Mouse (Mus musculus) liver, embryonic 16.5 days (tissue): ENCODE results near the gene Ss18l1. TPM values are rescaled to one million over a fixed set of nuclear protein-coding genes. Genes with fewer than 3 reads are reported as not detected.

Experiments used
- ATAC-seq: fragments of 200-750 bp; cut with Nextera tagmentation; 2 replicates; pipeline ENCODE4 v1.8.0; 2017; ENCODE audit warnings: low read depth, mild to moderate bottlenecking, moderate number of reproducible peaks, moderate library complexity
- H3K27ac ChIP-seq: fragments of 300-500 bp; sonication (generic); 2 replicates; pipeline ENCODE4 v1.5.1; 2014; ENCODE audit warnings: mild to moderate bottlenecking, low read length
- H3K27me3 ChIP-seq: fragments of 300-500 bp; sonication (generic); 2 replicates; pipeline ENCODE4 v1.6.1; 2014; ENCODE audit warnings: low read depth, low read length, mixed read lengths; ENCODE audit not compliant: control insufficient read depth, insufficient read depth
- H3K36me3 ChIP-seq: fragments of 300-500 bp; sonication (generic); 2 replicates; pipeline ENCODE4 v1.6.1; 2014; ENCODE audit warnings: mild to moderate bottlenecking; ENCODE audit not compliant: control insufficient read depth, insufficient read depth
- H3K4me1 ChIP-seq: fragments of 300-500 bp; sonication (generic); 2 replicates; pipeline ENCODE4 v1.6.1; 2014; ENCODE audit warnings: low read depth, low read length, mixed read lengths; ENCODE audit not compliant: control insufficient read depth
- H3K4me2 ChIP-seq: fragments of 300-500 bp; sonication (generic); 2 replicates; pipeline ENCODE4 v1.6.1; 2014; ENCODE audit warnings: low read depth, low read length, mixed read lengths
- H3K4me3 ChIP-seq: fragments of 300-500 bp; sonication (generic); 2 replicates; pipeline ENCODE4 v1.5.1; 2014; ENCODE audit warnings: low read depth, mild to moderate bottlenecking, low read length
- H3K9ac ChIP-seq: fragments of 300-500 bp; sonication (generic); 2 replicates; pipeline ENCODE4 v1.6.1; 2014; ENCODE audit warnings: low read depth, low read length
- H3K9me3 ChIP-seq: fragments of 300-500 bp; sonication (generic); replicated peaks from 2 replicates; pipeline ENCODE4 v1.6.1; 2016; ENCODE audit warnings: low read length; ENCODE audit not compliant: control insufficient read depth
- WGBS: fragments of 180-500 bp; shearing (Covaris S2); extraction: QIAGEN DNeasy Blood & Tissue Kit; methylation state at CpG from one replicate; pipeline ENCODE4 v1.1.7; 2014; ENCODE audit not compliant: insufficient replicate concordance; 5-methylcytosine and 5-hydroxymethylcytosine counted together
- polyA plus RNA-seq: library from polyadenylated mRNA; unstranded; fragments of >200 nt; fragmentation: Nextera tagmentation; extraction: Ambion mirVana; gene quantifications from 2 replicates; pipeline ENCODE4 v1.2.1, GENCODE M21; 2015

The Ss18l1 gene
- polyA plus RNA-seq, 1 experiment from 2014 or later: 1.1 TPM

DNA sequence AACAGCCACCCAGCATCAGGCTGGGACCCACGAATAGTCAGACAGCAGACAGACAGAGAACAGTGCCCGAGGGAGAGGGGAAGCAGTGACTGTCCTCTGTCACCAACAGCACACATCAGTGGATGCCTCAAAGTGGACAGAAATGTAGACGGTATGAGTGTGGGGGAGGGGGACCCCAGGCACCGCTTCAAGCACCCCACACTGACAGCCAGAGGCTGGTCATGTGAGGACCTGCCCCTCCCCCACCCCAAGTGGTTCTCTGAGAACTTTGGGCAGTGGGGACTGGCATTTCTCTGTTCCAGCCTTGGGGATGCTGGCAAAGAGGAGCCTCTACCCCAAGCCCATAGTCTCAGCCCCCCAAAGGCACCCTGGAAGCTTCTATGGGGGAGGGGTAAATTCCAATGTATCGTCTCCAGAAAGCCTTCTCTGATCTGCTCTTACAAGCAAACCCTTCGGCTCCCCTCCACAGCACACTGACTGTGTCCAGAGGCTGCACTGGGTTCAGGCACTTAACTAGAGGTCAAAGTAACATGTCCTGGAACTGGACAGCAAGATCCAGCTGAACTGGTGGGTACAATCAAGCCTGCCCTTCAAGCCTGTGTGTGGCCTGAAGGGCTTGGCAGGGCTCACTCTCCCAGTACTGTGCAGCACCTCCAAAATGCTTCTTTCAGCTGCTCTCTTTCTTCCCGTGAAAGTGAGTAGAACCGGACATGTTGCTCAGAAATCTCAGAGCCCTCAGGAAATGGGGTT lies 63.3 kb downstream of the Ss18l1 start:
- H3K36me3 ChIP-seq: no peaks in the 10 kb centered on the region
- H3K27ac ChIP-seq: no peak overlapping the region
- no peak for ATAC-seq
- H3K4me3 ChIP-seq: no peak overlapping the region
- peaks cover 53% of the 10 kb centered on the region for H3K27me3 ChIP-seq
- H3K4me1 ChIP-seq: peaks cover 14% of the 10 kb centered on the region
- H3K4me2 ChIP-seq: no peak overlapping the region
- 35% methylated on average over 8 of the region's 8 CpGs for WGBS
- no peak overlapping the region for H3K9ac ChIP-seq
- no peaks in the 10 kb centered on the region for H3K9me3 ChIP-seq

DNA sequence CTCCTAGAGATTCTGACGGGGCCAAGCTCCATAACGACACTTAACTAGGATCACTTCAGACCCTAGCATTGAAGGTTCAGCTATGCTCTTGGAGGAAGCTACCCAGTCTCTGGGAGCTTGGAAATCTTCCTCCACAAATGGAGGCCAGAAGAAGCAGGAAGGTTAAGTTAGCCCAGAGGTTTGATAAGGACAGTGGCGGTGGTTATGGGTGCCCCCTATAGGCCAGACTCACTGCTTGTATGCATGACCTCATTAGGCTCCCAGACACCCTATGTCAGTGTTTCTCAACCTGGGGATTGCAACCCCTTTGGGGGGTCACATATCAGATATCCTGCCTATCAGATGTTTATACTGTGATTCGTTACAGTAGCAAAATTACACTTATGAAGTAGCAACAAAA lies 64.8 kb downstream of the Ss18l1 start:
- Histone ChIP-seq H3K9ac (no peak overlapping the region), H3K36me3 (no peaks in the 10 kb centered on the region)

DNA sequence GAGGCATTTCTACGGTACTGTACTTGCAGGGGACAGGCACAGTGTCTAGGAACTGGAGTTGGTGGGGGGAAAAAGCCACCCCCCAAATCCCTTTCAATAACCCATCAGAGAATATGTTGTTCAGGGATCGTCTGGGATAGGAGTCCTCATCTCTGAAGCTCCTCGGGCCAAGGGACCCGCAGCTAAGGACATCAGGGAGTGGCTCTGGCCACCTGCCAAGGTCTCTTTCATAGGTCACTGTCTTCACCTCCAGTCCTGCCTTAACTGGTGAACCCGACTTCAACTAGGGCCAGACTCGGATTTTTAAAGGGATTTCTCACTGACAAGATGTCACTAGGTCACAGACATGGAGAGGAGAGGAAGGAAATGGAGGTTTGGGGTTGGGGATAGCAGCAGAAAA lies 66.0 kb downstream of the Ss18l1 start:
- no peaks in the 10 kb centered on the region for H3K9me3 ChIP-seq
- 34% methylated on average over 6 of the region's 6 CpGs for WGBS
- H3K4me3 ChIP-seq: no peak overlapping the region
- peaks cover 14% of the 10 kb centered on the region for H3K4me1 ChIP-seq
- no peak overlapping the region for H3K9ac ChIP-seq
- H3K4me2 ChIP-seq: no peak overlapping the region
- H3K27me3 ChIP-seq: peaks cover 26% of the 10 kb centered on the region
- no peak for ATAC-seq
- no peak overlapping the region for H3K27ac ChIP-seq
- H3K36me3 ChIP-seq: no peaks in the 10 kb centered on the region

More for the DNA sequence above, 64.8 kb downstream of the Ss18l1 start:
- H3K27ac ChIP-seq: no peak overlapping the region
- H3K4me3 ChIP-seq: no peak overlapping the region
- peaks cover 38% of the 10 kb centered on the region for H3K27me3 ChIP-seq
- H3K4me1 ChIP-seq: peaks cover 14% of the 10 kb centered on the region
- no peaks in the 10 kb centered on the region for H3K9me3 ChIP-seq
- no peak overlapping the region for H3K4me2 ChIP-seq
- ATAC-seq: no peak
- 38% methylated on average over 4 of the region's 4 CpGs for WGBS

DNA sequence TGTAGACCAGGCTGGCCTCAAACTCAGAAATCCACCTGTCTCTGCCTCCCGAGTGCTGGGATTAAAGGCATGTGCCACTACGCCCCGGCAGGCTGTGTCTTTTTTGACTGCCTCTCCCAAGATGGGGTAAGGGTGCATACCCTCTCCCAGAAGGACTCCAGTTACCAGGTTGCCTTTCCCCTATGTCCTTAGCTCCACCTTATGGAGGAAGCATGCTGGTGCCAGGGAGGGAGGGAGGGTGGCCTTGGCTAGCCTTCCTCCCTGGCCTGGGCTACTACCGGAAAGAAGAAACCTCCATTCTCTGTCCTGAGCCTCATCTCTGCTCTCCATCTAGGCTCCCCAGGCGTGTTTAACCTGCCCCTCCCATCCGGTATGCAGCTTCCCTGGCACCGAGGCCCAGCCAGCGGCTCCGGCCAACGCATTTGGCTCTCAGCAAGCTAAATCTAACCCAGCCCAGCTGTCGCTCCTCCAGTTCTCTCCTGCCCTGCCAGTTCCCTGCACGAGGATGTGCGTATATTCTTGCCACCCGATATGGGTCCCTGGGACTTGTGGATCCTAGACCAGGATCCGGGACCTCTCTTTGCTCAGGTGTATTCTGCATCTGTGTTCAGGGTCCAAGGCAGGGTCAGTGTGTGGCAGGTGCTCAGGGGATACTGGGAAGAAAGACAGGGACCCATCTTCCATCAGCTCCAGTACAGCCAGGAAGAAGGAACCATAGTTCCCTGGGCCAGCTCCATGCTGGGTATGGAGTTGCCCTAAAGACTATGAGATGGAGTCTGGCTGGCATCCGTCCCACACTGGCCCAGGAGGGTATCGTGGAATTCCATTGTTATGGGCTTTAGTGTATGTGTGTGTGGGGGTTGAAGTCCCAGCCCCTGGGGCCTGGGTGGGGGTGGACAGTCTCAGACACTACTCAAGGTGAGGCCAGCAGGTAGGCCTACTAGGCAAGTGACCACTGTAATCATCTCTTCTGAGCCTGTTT lies 71.9 kb downstream of the Ss18l1 start:
- ATAC-seq: no peak
- Histone ChIP-seq H3K27ac (no peak overlapping the region), H3K4me3 (no peak overlapping the region), H3K4me1 (peaks cover 16% of the 10 kb centered on the region), H3K36me3 (no peaks in the 10 kb centered on the region), H3K9me3 (no peaks in the 10 kb centered on the region), H3K4me2 (no peak overlapping the region), H3K27me3 (no peaks in the 10 kb centered on the region; the same call in 1 of the 2 replicates), H3K9ac (no peak overlapping the region)
- WGBS: 53% methylated on average over 17 of the region's 17 CpGs

DNA sequence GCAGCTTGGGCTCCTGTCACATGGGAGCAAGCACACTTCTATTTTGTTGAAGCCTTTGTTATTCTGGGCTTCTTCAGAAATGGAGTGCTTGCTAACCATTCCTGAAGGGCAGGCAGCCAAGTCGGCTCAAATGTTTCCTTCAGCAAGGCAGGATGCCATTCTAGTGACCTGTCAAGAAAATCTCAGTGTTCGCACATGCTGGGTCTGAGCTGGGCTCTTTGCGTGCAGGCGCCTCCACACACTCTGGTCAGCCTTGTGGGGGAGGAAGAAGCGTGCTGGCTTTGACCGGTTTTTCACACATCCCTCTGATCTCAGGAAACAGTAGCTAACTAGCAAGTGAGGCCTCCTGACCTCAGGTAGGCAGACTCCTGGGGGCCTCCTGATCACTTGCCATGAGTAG lies 73.0 kb downstream of the Ss18l1 start:
- no peak for ATAC-seq
- 37% methylated on average over 6 of the region's 6 CpGs for WGBS
- Histone ChIP-seq H3K36me3 (no peaks in the 10 kb centered on the region), H3K9me3 (no peaks in the 10 kb centered on the region), H3K27me3 (no peaks in the 10 kb centered on the region; the same call in 1 of the 2 replicates), H3K9ac (no peak overlapping the region), H3K27ac (no peak overlapping the region), H3K4me3 (no peak overlapping the region), H3K4me1 (peaks cover 23% of the 10 kb centered on the region), H3K4me2 (no peak overlapping the region)

DNA sequence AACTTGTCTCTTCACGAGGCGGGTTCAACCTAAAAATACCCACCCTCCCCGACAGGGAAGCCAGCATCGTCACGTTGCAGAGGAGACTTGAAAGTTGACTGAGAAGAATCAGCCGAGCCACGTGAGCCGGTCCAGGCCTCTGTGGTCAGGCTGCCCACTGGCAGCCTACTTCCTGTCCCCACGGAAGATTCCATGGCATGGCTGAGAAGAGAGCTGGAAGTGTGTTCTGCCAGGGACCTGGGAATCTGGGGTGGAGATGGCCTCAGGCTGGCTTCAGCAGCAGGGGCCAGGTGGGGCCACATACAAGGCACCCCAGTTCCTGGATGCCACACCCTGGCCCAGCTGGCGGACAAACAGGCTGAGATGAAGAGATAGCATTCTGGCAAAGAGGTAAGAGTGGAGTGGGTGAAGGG lies 73.8 kb downstream of the Ss18l1 start:
- WGBS: 29% methylated on average over 10 of the region's 10 CpGs
- Histone ChIP-seq H3K4me1 (peaks cover 25% of the 10 kb centered on the region), H3K27me3 (no peaks in the 10 kb centered on the region; the same call in 1 of the 2 replicates), H3K9ac (no peak overlapping the region), H3K36me3 (no peaks in the 10 kb centered on the region), H3K4me3 (no peak overlapping the region), H3K4me2 (no peak overlapping the region), H3K9me3 (no peaks in the 10 kb centered on the region), H3K27ac (no peak overlapping the region)
- ATAC-seq: no peak

DNA sequence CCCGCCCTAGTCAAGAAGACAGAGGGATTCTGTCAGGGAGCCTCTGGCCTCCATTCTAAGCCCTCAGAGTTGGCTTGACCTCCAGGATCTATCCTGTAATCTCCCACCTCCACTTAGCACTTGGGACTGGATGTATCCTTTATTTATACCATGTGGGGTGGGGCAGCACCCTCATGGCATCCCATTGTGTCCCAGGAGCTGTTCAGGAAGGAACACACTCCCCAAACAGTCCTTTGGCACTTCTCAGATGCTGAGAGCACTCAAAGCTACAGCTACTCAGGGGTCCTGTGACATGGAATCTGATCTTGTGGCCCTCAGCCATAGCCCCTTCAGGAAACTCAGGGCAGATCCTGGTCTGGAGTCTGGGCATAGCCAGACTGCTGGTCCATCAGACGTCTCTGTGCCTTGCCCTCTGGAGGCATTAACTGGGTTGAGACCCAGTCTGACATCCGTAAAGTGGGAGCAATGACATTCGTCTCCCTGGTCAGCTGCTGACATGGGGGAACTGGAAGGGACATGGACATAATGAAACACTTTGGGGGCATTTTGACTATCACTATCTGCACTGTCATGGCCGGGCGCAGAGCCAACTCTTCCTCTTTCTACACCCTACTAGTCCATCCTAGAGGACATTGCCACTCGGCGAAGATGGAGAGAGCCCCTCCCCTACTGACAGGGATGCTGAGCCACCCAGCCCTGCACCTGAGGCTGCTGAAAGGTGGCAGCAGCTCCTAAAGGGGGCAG lies 74.6 kb downstream of the Ss18l1 start:
- Histone ChIP-seq H3K36me3 (no peaks in the 10 kb centered on the region), H3K9me3 (no peaks in the 10 kb centered on the region), H3K4me1 (peaks cover 25% of the 10 kb centered on the region), H3K27me3 (no peaks in the 10 kb centered on the region; the same call in 1 of the 2 replicates), H3K4me3 (no peak overlapping the region), H3K4me2 (no peak overlapping the region), H3K27ac (no peak overlapping the region), H3K9ac (no peak overlapping the region)
- WGBS: 49% methylated on average over 8 of the region's 8 CpGs
- ATAC-seq: no peak

DNA sequence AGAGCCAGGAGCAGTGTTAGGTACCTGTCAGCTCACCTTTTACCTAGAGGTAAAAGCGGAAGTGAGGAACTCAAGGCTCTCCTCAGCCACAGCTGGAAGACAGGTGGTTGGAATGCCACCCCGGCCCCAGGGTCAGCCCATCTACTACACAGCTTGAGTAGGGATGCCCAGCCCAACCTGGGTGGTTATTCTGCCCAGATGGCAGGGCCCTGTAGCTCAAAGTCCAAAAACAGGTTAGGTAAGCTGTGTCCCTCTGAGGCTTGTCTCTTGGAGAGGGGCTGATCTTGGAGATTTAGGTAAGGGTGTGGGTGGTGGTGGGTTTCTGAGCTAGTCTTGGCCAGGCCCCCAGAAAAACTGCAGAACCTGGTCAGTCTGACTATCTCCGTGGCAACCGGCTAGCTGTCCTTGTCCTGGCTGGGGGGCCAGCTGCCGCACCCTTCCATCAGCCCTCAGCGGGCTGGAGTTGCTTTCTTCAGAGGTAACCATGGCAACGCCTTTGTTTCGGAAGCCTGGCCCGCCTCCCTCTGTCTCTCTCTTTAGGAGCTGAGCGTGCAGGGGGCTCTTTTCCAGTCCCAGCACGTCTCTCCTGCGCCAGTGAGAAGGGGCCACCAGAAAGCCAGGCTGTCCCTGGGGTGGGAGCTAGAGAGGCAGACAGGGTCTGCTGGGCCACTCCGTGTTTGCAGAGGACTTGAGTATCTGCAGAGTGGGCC lies 75.3 kb downstream of the Ss18l1 start:
- H3K4me3 ChIP-seq: no peak overlapping the region
- ATAC-seq: no peak
- peaks cover 25% of the 10 kb centered on the region for H3K4me1 ChIP-seq
- no peaks in the 10 kb centered on the region for H3K36me3 ChIP-seq
- WGBS: 14% methylated on average over 13 of the region's 13 CpGs
- no peak overlapping the region for H3K27ac ChIP-seq
- H3K9me3 ChIP-seq: no peaks in the 10 kb centered on the region
- H3K4me2 ChIP-seq: no peak overlapping the region
- no peaks in the 10 kb centered on the region; the same call in 1 of the 2 replicates for H3K27me3 ChIP-seq
- H3K9ac ChIP-seq: no peak overlapping the region
